ENCODE assay signal across 10 mouse cellular contexts in the genomic region with DNA sequence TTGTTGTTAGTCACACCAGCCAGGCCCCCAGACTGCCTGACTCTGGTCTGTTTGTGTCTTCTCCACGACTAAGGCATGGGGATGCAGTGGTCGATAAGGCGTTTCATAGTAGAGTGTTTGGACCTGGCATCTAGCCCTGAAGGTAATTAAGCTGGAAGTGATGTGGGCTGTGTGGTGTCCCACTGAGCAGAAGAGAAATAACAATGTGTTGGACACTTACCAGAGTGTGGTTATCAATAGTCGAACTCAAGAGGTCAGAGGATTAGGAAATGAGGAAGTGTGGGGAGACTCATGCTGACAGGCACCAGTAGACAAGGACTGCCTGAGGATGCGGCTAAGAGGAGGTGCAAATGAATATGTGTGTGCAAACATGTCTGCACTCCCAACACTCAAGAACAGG. TPM values are rescaled to one million over a fixed set of nuclear protein-coding genes. Genes with fewer than 3 reads are reported as not detected.
"Had no signal": no experiment of that assay in that cellular context is flagged by ENCODE, and none has a peak within 500 bp of the region (broad histone marks: within the 10 kb centered on the region; RNA-seq: fewer than 3 reads in every experiment).

No protein-coding gene starts in this region.

RNA-seq across cellular contexts. Expression of gene Als2cr12, which starts 17.4 kb away (rescaled TPM):
- total RNA-seq: megakaryocyte-erythroid progenitor cell, adult 5-6 weeks had no signal
- polyA plus RNA-seq: liver, embryonic 14.5 days; liver, embryonic 16.5 days; lung, embryonic 14.5 days; lung, embryonic 16.5 days; midbrain, embryonic 10.5 days; midbrain, embryonic 12.5 days; midbrain, embryonic 14.5 days; midbrain, embryonic 16.5 days; neural tube, embryonic 12.5 days had no signal
